In the genomic region with DNA sequence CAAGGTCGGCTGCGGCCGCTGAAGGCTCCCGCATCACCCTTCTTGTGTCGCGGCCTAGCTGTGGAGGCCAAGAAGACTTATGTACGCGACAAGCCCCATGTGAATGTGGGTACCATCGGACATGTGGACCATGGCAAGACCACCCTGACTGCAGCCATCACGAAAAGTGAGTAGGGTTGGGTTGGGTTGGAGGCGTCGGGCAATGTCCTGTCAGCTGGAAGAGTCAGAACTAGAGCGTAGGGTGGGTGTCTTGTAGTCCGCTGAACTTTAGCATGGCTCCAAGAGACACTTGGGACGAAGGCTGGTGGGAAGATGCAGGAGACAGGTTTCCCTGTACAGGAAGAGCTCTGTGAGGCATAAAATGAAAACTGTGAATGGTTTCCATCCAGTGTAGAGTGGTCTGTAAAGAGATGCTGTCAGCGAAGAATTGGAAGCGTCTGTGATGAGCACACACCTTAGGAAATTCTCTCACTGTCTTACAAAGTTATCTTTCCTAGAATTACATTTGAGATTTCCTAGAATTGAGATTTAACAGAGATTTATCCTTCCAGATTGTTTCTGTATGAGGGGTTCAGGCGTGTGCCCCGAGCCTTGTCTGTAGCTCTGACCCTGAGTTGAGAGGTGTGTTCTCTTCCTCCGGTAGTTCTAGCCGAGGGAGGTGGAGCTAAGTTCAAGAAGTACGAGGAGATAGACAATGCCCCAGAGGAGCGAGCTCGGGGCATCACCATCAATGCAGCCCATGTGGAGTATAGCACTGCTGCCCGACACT, we compare ENCODE assay signal across 8 mouse cellular contexts. TPM values are rescaled to one million over a fixed set of nuclear protein-coding genes. Genes with fewer than 3 reads are reported as not detected.
DNase-seq lines count a peak whose midpoint lies in the region; ATAC-seq and TF ChIP-seq lines count a peak whose summit lies in the region.
"Not testable (repeated sequence)": the region's sequence is repeated elsewhere in the genome, so short reads cannot be mapped to it uniquely, and the experiment has no call there.

No protein-coding gene starts in this region.

- WGBS in heart, embryonic 11.5 days (ENCODE audit: insufficient replicate concordance) = 18% methylated on average over 19 of the region's 25 CpGs
- 23% methylated on average over 15 of the region's 25 CpGs for WGBS in hindbrain, postnatal 0 days
- 17% methylated on average over 25 of the region's 25 CpGs for WGBS in limb, embryonic 11.5 days
- 14% methylated on average over 19 of the region's 25 CpGs for WGBS in lung, embryonic 14.5 days
- 21% methylated on average over 21 of the region's 25 CpGs for WGBS in midbrain, postnatal 0 days

- H3K27me3 ChIP-seq in MEL (ENCODE audit: control insufficient read depth in 1 of 2, insufficient read depth in 2 of 2, low read length in 2 of 2); heart, embryonic 11.5 days (ENCODE audit: control insufficient read depth, insufficient read depth, low read length); hindbrain, postnatal 0 days (ENCODE audit: insufficient read depth, low read length); limb, embryonic 11.5 days (ENCODE audit: control insufficient read depth, insufficient read depth, low read length); lung, embryonic 14.5 days (ENCODE audit: insufficient read depth, low read length); midbrain, postnatal 0 days (ENCODE audit: insufficient read depth, low read length); testis, adult 2 months (ENCODE audit: control insufficient read depth, insufficient read depth, low read length): not testable (repeated sequence)

- not testable (repeated sequence) for TF ChIP-seq POLR2A in MEL (IDR thresholded peaks at IDR 0.05; ENCODE audit: control insufficient read depth in 1 of 2, insufficient read depth in 1 of 2, low read depth in 1 of 2, low read length in 2 of 2, poor library complexity in 1 of 2); testis, adult 2 months (IDR thresholded peaks at IDR 0.05; ENCODE audit: control insufficient read depth, low read depth, low read length)

- peak overlapping the region; percentile 82 for H3K4me2 ChIP-seq in heart, embryonic 11.5 days
- peak overlapping the region; percentile 60 for H3K4me2 ChIP-seq in hindbrain, postnatal 0 days (ENCODE audit: low read depth, low read length)
- H3K4me2 ChIP-seq in limb, embryonic 11.5 days (ENCODE audit: low read depth, severe bottlenecking) = peak overlapping the region; percentile 88
- H3K4me2 ChIP-seq in lung, embryonic 14.5 days = peak overlapping the region; percentile 93
- peak overlapping the region; percentile 81 for H3K4me2 ChIP-seq in midbrain, postnatal 0 days (ENCODE audit: low read depth, low read length, poor library complexity, severe bottlenecking)

- not testable (repeated sequence) for TF ChIP-seq CTCF in MEL (IDR thresholded peaks at IDR 0.05 in 2 of 3, conservative IDR thresholded peaks at IDR 0.05 in 1 of 3; ENCODE audit: control insufficient read depth in 1 of 3, insufficient read depth in 1 of 3, low read depth in 2 of 3, low read length in 3 of 3, poor library complexity in 1 of 3, severe bottlenecking in 1 of 3); hindbrain, postnatal 0 days (IDR thresholded peaks at IDR 0.05; ENCODE audit: low read depth); lung, embryonic 14.5 days (IDR thresholded peaks at IDR 0.05; ENCODE audit: low read depth); midbrain, postnatal 0 days (IDR thresholded peaks at IDR 0.05); testis, adult 2 months (IDR thresholded peaks at IDR 0.05; ENCODE audit: control insufficient read depth, insufficient read depth, insufficient replicate concordance, low read depth, low read length)

- H3K27ac ChIP-seq in MEL (ENCODE audit: control insufficient read depth, low read depth, low read length) = peak overlapping the region; percentile 55
- H3K27ac ChIP-seq in heart, embryonic 11.5 days (ENCODE audit: low read depth, low read length); limb, embryonic 11.5 days (replicated peaks; ENCODE audit: low read depth, low read length); lung, embryonic 14.5 days (ENCODE audit: low read depth): not testable (repeated sequence)
- H3K27ac ChIP-seq in hindbrain, postnatal 0 days = peak overlapping the region; percentile 61
- H3K27ac ChIP-seq in midbrain, postnatal 0 days (ENCODE audit: low read depth, low read length) = peak overlapping the region; percentile 68; the same call in 1 of the 2 replicates
- H3K27ac ChIP-seq in testis, adult 2 months (ENCODE audit: control insufficient read depth, insufficient read depth, low read depth, low read length) = peak overlapping the region; percentile 73

- TF ChIP-seq RAD21 in MEL (IDR thresholded peaks at IDR 0.05; ENCODE audit: low read depth, low read length) = not testable (repeated sequence)

- TF ChIP-seq EP300 in MEL (IDR thresholded peaks at IDR 0.05; ENCODE audit: low read depth in 1 of 2, low read length in 2 of 2) = not testable (repeated sequence)

- peak; percentile 18; the same call in 1 of the 2 replicates for ATAC-seq in erythroblast, adult 5-6 weeks (replicated peaks; ENCODE audit: low FRiP score, poor library complexity, severe bottlenecking)
- ATAC-seq in heart, embryonic 11.5 days (replicated peaks; ENCODE audit: insufficient number of reproducible peaks, low FRiP score, low TSS enrichment); hindbrain, postnatal 0 days; limb, embryonic 11.5 days (ENCODE audit: insufficient number of reproducible peaks, low FRiP score, low TSS enrichment, low read depth); lung, embryonic 14.5 days (ENCODE audit: insufficient read depth): not testable (repeated sequence)
- ATAC-seq in midbrain, postnatal 0 days (ENCODE audit: low FRiP score) = peak; percentile 19; the same call in 1 of the 2 replicates

- DNase-seq in MEL (ENCODE audit: low read depth, low spot score); hindbrain, postnatal 0 days (ENCODE audit: low spot score); limb, embryonic 11.5 days (ENCODE audit: low spot score); lung, embryonic 14.5 days; midbrain, postnatal 0 days (ENCODE audit: low spot score): not testable (repeated sequence)

- peak overlapping the region; percentile 67 to 98 for H3K4me3 ChIP-seq in MEL (ENCODE audit: control insufficient read depth in 1 of 2, insufficient read depth in 1 of 2, low read depth in 2 of 2, low read length in 2 of 2)
- peak overlapping the region; percentile 67 for H3K4me3 ChIP-seq in heart, embryonic 11.5 days (ENCODE audit: low read depth, low read length)
- H3K4me3 ChIP-seq in hindbrain, postnatal 0 days (ENCODE audit: low read length) = peak overlapping the region; percentile 55
- H3K4me3 ChIP-seq in limb, embryonic 11.5 days (ENCODE audit: low read depth, low read length) = peak overlapping the region; percentile 67
- H3K4me3 ChIP-seq in lung, embryonic 14.5 days (ENCODE audit: low read depth, low read length) = peak overlapping the region; percentile 61
- peak overlapping the region; percentile 46 for H3K4me3 ChIP-seq in midbrain, postnatal 0 days (ENCODE audit: low read depth, low read length)
- peak overlapping the region; percentile 96 for H3K4me3 ChIP-seq in testis, adult 2 months (ENCODE audit: control insufficient read depth, low read depth, low read length)

- H3K36me3 ChIP-seq in MEL (ENCODE audit: control insufficient read depth in 1 of 2, insufficient read depth in 2 of 2, low read length in 2 of 2); testis, adult 2 months (ENCODE audit: control insufficient read depth, insufficient read depth, low read length): not testable (repeated sequence)
- H3K36me3 ChIP-seq in heart, embryonic 11.5 days (ENCODE audit: control insufficient read depth, insufficient read depth, low read length) = peaks cover 17% of the 10 kb centered on the region
- peaks cover 21% of the 10 kb centered on the region for H3K36me3 ChIP-seq in hindbrain, postnatal 0 days (ENCODE audit: insufficient read depth, low read length)
- peaks cover 13% of the 10 kb centered on the region for H3K36me3 ChIP-seq in limb, embryonic 11.5 days (ENCODE audit: control insufficient read depth, insufficient read depth, low read length)
- H3K36me3 ChIP-seq in lung, embryonic 14.5 days (ENCODE audit: insufficient read depth) = peaks cover 39% of the 10 kb centered on the region
- peaks cover 16% of the 10 kb centered on the region for H3K36me3 ChIP-seq in midbrain, postnatal 0 days (ENCODE audit: insufficient read depth, low read length)

- H3K4me1 ChIP-seq in MEL (ENCODE audit: control insufficient read depth in 1 of 2, insufficient read depth in 2 of 2, low read length in 2 of 2); heart, embryonic 11.5 days (ENCODE audit: control insufficient read depth, insufficient read depth, low read length); hindbrain, postnatal 0 days (ENCODE audit: insufficient read depth, low read length); limb, embryonic 11.5 days (ENCODE audit: control insufficient read depth, insufficient read depth, low read length); lung, embryonic 14.5 days (ENCODE audit: insufficient read depth); midbrain, postnatal 0 days (ENCODE audit: insufficient read depth, low read length); testis, adult 2 months (ENCODE audit: control insufficient read depth, insufficient read depth, low read length): not testable (repeated sequence)

- H3K9ac ChIP-seq in MEL (ENCODE audit: control insufficient read depth, low read depth, low read length, poor library complexity, severe bottlenecking) = peak overlapping the region; percentile 83
- H3K9ac ChIP-seq in heart, embryonic 11.5 days (ENCODE audit: low read depth, low read length) = peak overlapping the region; percentile 64
- peak overlapping the region; percentile 65 for H3K9ac ChIP-seq in hindbrain, postnatal 0 days (replicated peaks; ENCODE audit: low read length)
- H3K9ac ChIP-seq in limb, embryonic 11.5 days (ENCODE audit: low read length) = peak overlapping the region; percentile 59; the same call in 1 of the 2 replicates
- H3K9ac ChIP-seq in lung, embryonic 14.5 days = peak overlapping the region; percentile 68
- peak overlapping the region; percentile 73 for H3K9ac ChIP-seq in midbrain, postnatal 0 days (replicated peaks; ENCODE audit: low read length, poor library complexity, severe bottlenecking)

- H3K9me3 ChIP-seq in MEL (replicated peaks; ENCODE audit: insufficient read depth, low read length); heart, embryonic 11.5 days (replicated peaks; ENCODE audit: control insufficient read depth, low read length); hindbrain, postnatal 0 days (ENCODE audit: low read length); limb, embryonic 11.5 days (ENCODE audit: control insufficient read depth, low read length); lung, embryonic 14.5 days (ENCODE audit: low read depth, low read length); midbrain, postnatal 0 days (ENCODE audit: low read length): not testable (repeated sequence)

- peaks cover 19% of the 10 kb centered on the region for H3K79me2 ChIP-seq in MEL (ENCODE audit: control insufficient read depth, insufficient read depth, low read length, poor library complexity)

RNA-seq across cellular contexts. Expression of a gene that starts 0.6 kb away (rescaled TPM):
- total RNA-seq in MEL (2012; rRNA removed) = 224 and 244 TPM in 2 replicates
- 100 to 1,000 TPM in 1 of 2 experiments, not detected in 1; 397 TPM for polyA plus RNA-seq in MEL (2012; ENCODE audit: insufficient read depth in 1 of 2, insufficient read length in 2 of 2, low read depth in 1 of 2, low replicate concordance in 2 of 2, missing spikeins in 1 of 2)
- 11.3 and 12.5 TPM in 2 replicates for total RNA-seq in erythroblast, adult 5-6 weeks (2015; ENCODE audit: low replicate concordance)
- total RNA-seq in erythroblast, adult 5-6 weeks (2017; ENCODE audit: low replicate concordance) = 7.3 and 8.2 TPM in 2 replicates
- polyA plus RNA-seq in heart, embryonic 11.5 days (2014; fragmentation: Nextera tagmentation; extraction: Ambion mirVana) = 167 and 187 TPM in 2 replicates
- total RNA-seq in hindbrain, postnatal 0 days (2014; rRNA removed) = 62.5 and 66.1 TPM in 2 replicates
- 106 TPM in 2 replicates for polyA plus RNA-seq in hindbrain, postnatal 0 days (2015; fragmentation: Nextera tagmentation; extraction: Ambion mirVana)
- 165 and 170 TPM in 2 replicates for polyA plus RNA-seq in limb, embryonic 11.5 days (2014; fragmentation: Nextera tagmentation; extraction: Ambion mirVana)
- polyA plus RNA-seq in lung, embryonic 14.5 days (2014; fragmentation: Nextera tagmentation; extraction: Ambion mirVana) = 126 and 128 TPM in 2 replicates
- 68.6 and 86.2 TPM in 2 replicates for total RNA-seq in midbrain, postnatal 0 days (2014; rRNA removed)
- 101 and 106 TPM in 2 replicates for polyA plus RNA-seq in midbrain, postnatal 0 days (2015; fragmentation: Nextera tagmentation; extraction: Ambion mirVana)
- polyA plus RNA-seq in testis, adult 2 months (2012; rRNA removed) = 43.5 and 50.2 TPM in 2 replicates

RNA-seq across cellular contexts. Expression of a gene that starts 12.6 kb away (rescaled TPM):
- total RNA-seq in MEL (2012; rRNA removed) = 11.8 and 13.1 TPM in 2 replicates
- polyA plus RNA-seq in MEL (2012; ENCODE audit: insufficient read depth in 1 of 2, insufficient read length in 2 of 2, low read depth in 1 of 2, low replicate concordance in 2 of 2, missing spikeins in 1 of 2) = 10 to 100 TPM in 1 of 2 experiments, not detected in 1; 48.9 TPM
- total RNA-seq in erythroblast, adult 5-6 weeks (2015; ENCODE audit: low replicate concordance) = 4.0 and 7.7 TPM in 2 replicates
- total RNA-seq in erythroblast, adult 5-6 weeks (2017; ENCODE audit: low replicate concordance) = 6.6 and 19.6 TPM in 2 replicates
- 33.7 and 36.0 TPM in 2 replicates for polyA plus RNA-seq in heart, embryonic 11.5 days (2014; fragmentation: Nextera tagmentation; extraction: Ambion mirVana)
- total RNA-seq in hindbrain, postnatal 0 days (2014; rRNA removed) = 34.1 and 41.1 TPM in 2 replicates
- polyA plus RNA-seq in hindbrain, postnatal 0 days (2015; fragmentation: Nextera tagmentation; extraction: Ambion mirVana) = 50.4 and 54.5 TPM in 2 replicates
- polyA plus RNA-seq in limb, embryonic 11.5 days (2014; fragmentation: Nextera tagmentation; extraction: Ambion mirVana) = 50.7 and 51.3 TPM in 2 replicates
- 42.0 and 46.5 TPM in 2 replicates for polyA plus RNA-seq in lung, embryonic 14.5 days (2014; fragmentation: Nextera tagmentation; extraction: Ambion mirVana)
- 41.3 and 46.8 TPM in 2 replicates for total RNA-seq in midbrain, postnatal 0 days (2014; rRNA removed)
- polyA plus RNA-seq in midbrain, postnatal 0 days (2015; fragmentation: Nextera tagmentation; extraction: Ambion mirVana) = 63.9 and 64.9 TPM in 2 replicates
- 39.2 and 41.1 TPM in 2 replicates for polyA plus RNA-seq in testis, adult 2 months (2012; rRNA removed)

RNA-seq across cellular contexts. Expression of a gene that starts 15.4 kb away (rescaled TPM):
- 40.8 and 52.1 TPM in 2 replicates for total RNA-seq in MEL (2012; rRNA removed)
- 100 to 1,000 TPM; 218 to 821 TPM for polyA plus RNA-seq in MEL (2012; ENCODE audit: insufficient read depth in 1 of 2, insufficient read length in 2 of 2, low read depth in 1 of 2, low replicate concordance in 2 of 2, missing spikeins in 1 of 2)
- 35.2 and 47.2 TPM in 2 replicates for total RNA-seq in erythroblast, adult 5-6 weeks (2015; ENCODE audit: low replicate concordance)
- total RNA-seq in erythroblast, adult 5-6 weeks (2017; ENCODE audit: low replicate concordance) = 28.8 and 35.0 TPM in 2 replicates
- 38.2 and 39.9 TPM in 2 replicates for polyA plus RNA-seq in heart, embryonic 11.5 days (2014; fragmentation: Nextera tagmentation; extraction: Ambion mirVana)
- total RNA-seq in hindbrain, postnatal 0 days (2014; rRNA removed) = 71.1 and 72.3 TPM in 2 replicates
- 45.9 and 54.0 TPM in 2 replicates for polyA plus RNA-seq in hindbrain, postnatal 0 days (2015; fragmentation: Nextera tagmentation; extraction: Ambion mirVana)
- 62.0 and 66.3 TPM in 2 replicates for polyA plus RNA-seq in limb, embryonic 11.5 days (2014; fragmentation: Nextera tagmentation; extraction: Ambion mirVana)
- 57.0 and 61.9 TPM in 2 replicates for polyA plus RNA-seq in lung, embryonic 14.5 days (2014; fragmentation: Nextera tagmentation; extraction: Ambion mirVana)
- 80.5 and 84.0 TPM in 2 replicates for total RNA-seq in midbrain, postnatal 0 days (2014; rRNA removed)
- polyA plus RNA-seq in midbrain, postnatal 0 days (2015; fragmentation: Nextera tagmentation; extraction: Ambion mirVana) = 52.1 and 65.4 TPM in 2 replicates
- polyA plus RNA-seq in testis, adult 2 months (2012; rRNA removed) = 666 and 681 TPM in 2 replicates

RNA-seq across cellular contexts. Expression of a gene that starts 24.9 kb away (rescaled TPM):
- 0.04 and 0.20 TPM in 2 replicates for total RNA-seq in MEL (2012; rRNA removed)
- under 1 TPM in 1 of 2 experiments, not detected in 1; 0.47 TPM for polyA plus RNA-seq in MEL (2012; ENCODE audit: insufficient read depth in 1 of 2, insufficient read length in 2 of 2, low read depth in 1 of 2, low replicate concordance in 2 of 2, missing spikeins in 1 of 2)
- total RNA-seq in erythroblast, adult 5-6 weeks (2015; ENCODE audit: low replicate concordance) = not detected in 2 replicates
- not detected in 2 replicates for total RNA-seq in erythroblast, adult 5-6 weeks (2017; ENCODE audit: low replicate concordance)
- 5.0 and 7.5 TPM in 2 replicates for polyA plus RNA-seq in heart, embryonic 11.5 days (2014; fragmentation: Nextera tagmentation; extraction: Ambion mirVana)
- total RNA-seq in hindbrain, postnatal 0 days (2014; rRNA removed) = 0.99 and 5.4 TPM in 2 replicates
- polyA plus RNA-seq in hindbrain, postnatal 0 days (2015; fragmentation: Nextera tagmentation; extraction: Ambion mirVana) = 0.40 and 0.68 TPM in 2 replicates
- 16.0 and 18.8 TPM in 2 replicates for polyA plus RNA-seq in limb, embryonic 11.5 days (2014; fragmentation: Nextera tagmentation; extraction: Ambion mirVana)
- polyA plus RNA-seq in lung, embryonic 14.5 days (2014; fragmentation: Nextera tagmentation; extraction: Ambion mirVana) = 0.32 TPM in 1 of 2 replicates, not detected in the other
- total RNA-seq in midbrain, postnatal 0 days (2014; rRNA removed) = 0.14 and 0.33 TPM in 2 replicates
- polyA plus RNA-seq in midbrain, postnatal 0 days (2015; fragmentation: Nextera tagmentation; extraction: Ambion mirVana) = 0.35 and 0.56 TPM in 2 replicates
- polyA plus RNA-seq in testis, adult 2 months (2012; rRNA removed) = 1.5 and 1.6 TPM in 2 replicates

RNA-seq across cellular contexts. Expression of a gene that starts 59.2 kb away (rescaled TPM):
- total RNA-seq in MEL (2012; rRNA removed) = 12.9 and 15.2 TPM in 2 replicates
- polyA plus RNA-seq in MEL (2012; ENCODE audit: insufficient read depth in 1 of 2, insufficient read length in 2 of 2, low read depth in 1 of 2, low replicate concordance in 2 of 2, missing spikeins in 1 of 2) = 10 to 100 TPM in 1 of 2 experiments, not detected in 1; 16.2 TPM
- 2.3 and 2.9 TPM in 2 replicates for total RNA-seq in erythroblast, adult 5-6 weeks (2015; ENCODE audit: low replicate concordance)
- total RNA-seq in erythroblast, adult 5-6 weeks (2017; ENCODE audit: low replicate concordance) = 2.0 and 4.3 TPM in 2 replicates
- polyA plus RNA-seq in heart, embryonic 11.5 days (2014; fragmentation: Nextera tagmentation; extraction: Ambion mirVana) = 18.1 and 23.0 TPM in 2 replicates
- 22.2 and 22.5 TPM in 2 replicates for total RNA-seq in hindbrain, postnatal 0 days (2014; rRNA removed)
- polyA plus RNA-seq in hindbrain, postnatal 0 days (2015; fragmentation: Nextera tagmentation; extraction: Ambion mirVana) = 19.2 TPM in 2 replicates
- polyA plus RNA-seq in limb, embryonic 11.5 days (2014; fragmentation: Nextera tagmentation; extraction: Ambion mirVana) = 25.8 and 28.1 TPM in 2 replicates
- polyA plus RNA-seq in lung, embryonic 14.5 days (2014; fragmentation: Nextera tagmentation; extraction: Ambion mirVana) = 33.8 and 34.5 TPM in 2 replicates
- 20.3 and 21.0 TPM in 2 replicates for total RNA-seq in midbrain, postnatal 0 days (2014; rRNA removed)
- 18.5 and 18.7 TPM in 2 replicates for polyA plus RNA-seq in midbrain, postnatal 0 days (2015; fragmentation: Nextera tagmentation; extraction: Ambion mirVana)
- 17.6 and 17.7 TPM in 2 replicates for polyA plus RNA-seq in testis, adult 2 months (2012; rRNA removed)

Comparison
In these comparisons a context has a peak if more than half of its experiments do, and no peak if none do; other contexts are left out.
1. H3K4me3 ChIP-seq: peak in every context shown above with its lines; median percentile 96 in testis, adult 2 months; 82 in MEL; 67 in heart, embryonic 11.5 days; 67 in limb, embryonic 11.5 days; 61 in lung, embryonic 14.5 days; 55 in hindbrain, postnatal 0 days; 46 in midbrain, postnatal 0 days.